Mouse (Mus musculus): ENCODE results near the gene Kif17.

Gene Kif17

GRCm38 (mm10) chr4:138250088-138250960, at the start of gene Kif17, which contains the start of gene Sh2d5:
Gene Kif17, plus strand, starts transcription at chr4:138250435.
Gene Sh2d5, plus strand, starts transcription at chr4:138250403.
- POLR2A ChIA-PET, result interaction anchor here (0.6 to 5.2 kb wide), 23 partner anchors 11 to 473 kb away, joined by 3 to 28 read pairs (median 3); partner anchors contain the start of gene Hp1bp3 (in 2 of the 4)
- CTCF ChIA-PET, result interaction anchor here in 3 of 4 experiments (0.5 to 2.3 kb wide), 12 partner anchors 12 to 619 kb away, joined by 3 to 11 read pairs (median 3); no protein-coding TSS in a partner anchor

- ChIA-PET POLR2A (interaction anchor here in 1 of 4 experiments (1.5 kb wide), 1 partner anchor 16 kb away, joined by 5 read pairs; the partner anchor contains the start of gene Hp1bp3), CTCF (interaction anchor here in 1 of 4 experiments (0.7 kb wide), 1 partner anchor 82 kb away, joined by 3 read pairs; no protein-coding TSS in a partner anchor)
These were observed 49.5 kb upstream of the Kif17 start for GRCm38 (mm10) chr4:138200769-138201168.

- CTCF ChIA-PET, result interaction anchor here in 1 of 4 experiments (0.6 kb wide), 1 partner anchor 181 kb away, joined by 3 read pairs; no protein-coding TSS in a partner anchor
- POLR2A ChIA-PET, result interaction anchor here in 2 of 4 experiments (0.6 to 1.5 kb wide), 3 partner anchors 7 to 928 kb away, joined by 3 to 5 read pairs (median 3); partner anchors contain the start of gene Hp1bp3 (in 1 of the 2)
These were observed 48.5 kb upstream of the Kif17 start for GRCm38 (mm10) chr4:138201696-138202095.

GRCm38 (mm10) chr4:138210116-138210515, 40.1 kb upstream of the Kif17 start:
- ChIA-PET POLR2A (interaction anchor here in 1 of 4 experiments (1.0 kb wide), 1 partner anchor 14 kb away, joined by 3 read pairs; no protein-coding TSS in a partner anchor), CTCF (interaction anchor here in 1 of 4 experiments (1.0 kb wide), 1 partner anchor 72 kb away, joined by 3 read pairs; no protein-coding TSS in a partner anchor)

GRCm38 (mm10) chr4:138213861-138214260, 36.4 kb upstream of the Kif17 start:
- POLR2A ChIA-PET, result interaction anchor here in 1 of 4 experiments (1.5 kb wide), 1 partner anchor 33 kb away, joined by 3 read pairs; no protein-coding TSS in a partner anchor
- CTCF ChIA-PET, result no interaction called here

DNA sequence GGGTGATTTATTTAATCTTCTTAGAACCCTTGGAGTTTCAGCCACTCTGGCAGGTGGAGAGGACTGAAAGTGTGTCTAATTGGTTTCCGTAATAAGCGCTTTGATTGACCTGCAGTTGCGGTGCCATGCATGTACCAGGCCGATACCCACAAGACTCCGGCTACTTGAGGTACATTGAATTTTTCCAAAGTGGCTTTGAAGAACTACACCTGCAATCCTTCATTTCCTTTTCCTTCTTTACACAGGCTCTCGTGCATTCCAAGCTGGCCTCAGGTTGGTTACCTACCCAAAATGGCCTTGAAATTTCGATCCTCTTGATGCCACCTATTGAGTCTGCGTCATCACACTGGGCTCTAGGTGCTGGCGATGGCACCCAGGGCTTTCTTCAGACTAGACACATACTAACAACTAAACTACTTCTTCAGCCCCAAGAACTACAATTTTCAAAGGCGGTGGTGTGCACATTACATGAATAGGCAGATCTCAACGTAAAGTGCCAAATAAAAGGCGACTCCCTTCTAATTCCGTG, 34.5 kb upstream of the Kif17 start:
- POLR2A ChIA-PET, result interaction anchor here (0.9 to 2.4 kb wide), 13 partner anchors 10 to 255 kb away, joined by 3 to 20 read pairs (median 4); partner anchors contain the start of genes Kif17 (in 2 of the 4), Sh2d5 (in 2 of the 4) and Ddost (in 1 of the 4)
- CTCF ChIA-PET, result interaction anchor here in 3 of 4 experiments (0.5 to 1.4 kb wide), 7 partner anchors 36 to 486 kb away, joined by 3 to 7 read pairs (median 3); partner anchors contain the start of gene Eif4g3 (in 1 of the 3)

GRCm38 (mm10) chr4:138216200-138216890, 33.9 kb upstream of the Kif17 start, which contains the start of gene Hp1bp3:
Gene Hp1bp3, plus strand, starts transcription at chr4:138216296.
- ChIA-PET CTCF (interaction anchor here in 3 of 4 experiments (0.5 to 1.4 kb wide), 10 partner anchors 36 to 486 kb away, joined by 3 to 7 read pairs (median 3); partner anchors contain the start of gene Eif4g3 (in 1 of the 3)), POLR2A (interaction anchor here (0.6 to 2.4 kb wide), 21 partner anchors 9 to 565 kb away, joined by 3 to 20 read pairs (median 4); partner anchors contain the start of genes Ddost (in 3 of the 4), Kif17 (in 2 of the 4) and Sh2d5 (in 2 of the 4))

DNA sequence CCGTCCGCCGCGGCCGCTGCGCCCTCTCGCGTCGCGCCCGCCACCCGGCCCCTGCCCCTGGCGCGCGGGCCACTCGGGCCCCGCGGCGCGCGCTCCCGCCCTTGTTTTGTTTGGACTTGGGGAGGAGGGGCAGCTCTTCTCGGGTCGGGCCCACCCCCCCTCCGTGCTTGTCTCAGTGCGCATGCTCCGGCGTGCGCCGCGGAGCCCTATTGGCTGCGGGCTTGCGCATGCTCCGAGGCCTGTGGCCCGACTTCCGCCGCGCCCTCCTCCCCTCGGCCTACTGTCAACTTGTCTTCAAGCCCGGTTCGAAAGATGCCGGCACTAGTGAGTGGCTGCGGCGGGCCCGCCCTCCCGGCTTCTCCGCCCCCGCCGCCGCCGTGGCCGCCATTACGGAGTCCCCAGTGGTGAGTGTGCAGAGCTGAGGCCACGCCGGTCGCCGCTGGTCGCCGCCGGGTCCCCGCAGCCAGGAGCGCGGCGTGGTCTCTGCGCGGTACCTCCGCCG, 33.3 kb upstream of the Kif17 start:
- ChIA-PET CTCF (interaction anchor here in 3 of 4 experiments (0.7 to 1.4 kb wide), 8 partner anchors 35 to 306 kb away, joined by 3 to 6 read pairs (median 3); partner anchors contain the start of gene Eif4g3 (in 1 of the 3)), POLR2A (interaction anchor here (0.6 to 2.4 kb wide), 23 partner anchors 9 to 565 kb away, joined by 3 to 20 read pairs (median 4); partner anchors contain the start of genes Ddost (in 3 of the 4), Kif17 (in 1 of the 4) and Sh2d5 (in 1 of the 4))

DNA sequence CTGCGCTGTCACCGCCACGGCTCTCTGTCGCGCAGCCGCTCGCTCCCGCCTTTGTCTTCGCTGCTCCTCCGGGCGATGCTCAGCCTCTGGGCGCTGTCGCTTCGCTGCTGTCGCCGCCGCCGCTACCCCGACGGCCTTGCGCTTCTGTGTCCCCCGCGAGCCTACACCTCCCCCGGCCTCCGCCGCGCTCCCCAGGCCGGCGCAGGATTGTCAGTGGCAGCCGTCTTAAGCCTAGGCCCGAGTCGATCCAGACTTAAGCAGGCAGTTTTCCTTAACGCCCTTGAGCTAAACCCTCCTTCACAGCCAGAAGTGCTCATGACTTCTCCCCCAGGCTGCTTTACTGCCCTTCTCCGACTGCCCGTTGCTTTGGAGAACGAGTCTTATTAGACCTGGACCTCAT, 32.8 kb upstream of the Kif17 start:
- CTCF ChIA-PET, result interaction anchor here in 2 of 4 experiments (1.0 to 1.4 kb wide), 3 partner anchors 65 to 307 kb away, joined by 3 to 6 read pairs (median 3); no protein-coding TSS in a partner anchor
- POLR2A ChIA-PET, result interaction anchor here in 3 of 4 experiments (0.5 to 2.4 kb wide), 15 partner anchors 8 to 485 kb away, joined by 3 to 20 read pairs (median 5); partner anchors contain the start of genes Ddost (in 3 of the 3), Kif17 (in 1 of the 3) and Sh2d5 (in 1 of the 3)

- POLR2A ChIA-PET, result interaction anchor here in 3 of 4 experiments (0.5 to 2.3 kb wide), 6 partner anchors 10 to 199 kb away, joined by 4 to 7 read pairs (median 4); no protein-coding TSS in a partner anchor
- CTCF ChIA-PET, result interaction anchor here in 1 of 4 experiments (0.6 kb wide), 1 partner anchor 177 kb away, joined by 6 read pairs; no protein-coding TSS in a partner anchor
These were observed 32.1 kb upstream of the Kif17 start for GRCm38 (mm10) chr4:138217951-138218685.

DNA sequence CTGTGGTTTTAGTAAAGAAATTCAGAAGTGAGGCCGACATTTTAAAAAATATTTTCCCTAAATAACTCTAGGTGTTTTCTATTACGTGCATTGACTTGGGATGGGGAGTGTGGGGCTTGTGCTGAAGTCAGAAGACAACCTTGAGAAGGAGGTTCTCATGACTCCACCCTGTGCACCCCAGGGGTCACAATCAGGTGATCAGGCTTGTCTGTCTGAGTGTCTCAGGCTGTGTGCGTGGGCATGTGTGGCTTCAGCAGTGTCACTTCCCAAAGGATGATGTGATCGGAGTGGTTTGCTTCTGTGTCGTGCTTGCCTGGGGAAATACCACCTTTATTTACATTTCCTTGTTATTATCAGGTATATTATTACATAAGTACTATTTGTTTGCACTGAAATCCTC, 30.9 kb upstream of the Kif17 start:
- ChIA-PET POLR2A (interaction anchor here in 2 of 4 experiments (1.1 to 2.3 kb wide), 3 partner anchors 10 to 28 kb away, joined by 4 to 7 read pairs (median 4); no protein-coding TSS in a partner anchor), CTCF (no interaction called here)

DNA sequence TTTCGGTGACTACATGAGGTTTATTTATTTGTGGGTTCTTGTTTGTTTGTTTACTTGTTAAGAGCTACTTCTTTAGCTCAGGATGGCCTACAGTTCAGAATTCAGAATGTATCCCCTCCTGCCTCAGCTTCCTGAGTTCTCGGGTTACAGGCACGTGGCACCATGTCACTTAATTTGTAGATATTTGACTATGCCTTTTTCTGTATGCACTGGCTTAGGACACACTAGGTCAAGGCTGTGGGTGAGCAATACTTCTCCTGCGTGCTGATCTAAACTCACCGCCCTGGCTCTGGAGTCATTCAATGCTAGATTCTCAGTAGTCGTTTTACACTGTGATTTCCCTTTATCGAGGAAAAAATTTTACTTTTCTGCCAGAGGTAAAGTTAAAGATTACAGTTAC, 29.5 kb upstream of the Kif17 start:
- CTCF ChIA-PET, result no interaction called here
- POLR2A ChIA-PET, result interaction anchor here in 2 of 4 experiments (0.9 to 1.4 kb wide), 3 partner anchors 8 to 13 kb away, joined by 3 read pairs; no protein-coding TSS in a partner anchor

- ChIA-PET POLR2A (no interaction called here), CTCF (no interaction called here)
These were observed 28.8 kb upstream of the Kif17 start for GRCm38 (mm10) chr4:138221406-138221805.

DNA sequence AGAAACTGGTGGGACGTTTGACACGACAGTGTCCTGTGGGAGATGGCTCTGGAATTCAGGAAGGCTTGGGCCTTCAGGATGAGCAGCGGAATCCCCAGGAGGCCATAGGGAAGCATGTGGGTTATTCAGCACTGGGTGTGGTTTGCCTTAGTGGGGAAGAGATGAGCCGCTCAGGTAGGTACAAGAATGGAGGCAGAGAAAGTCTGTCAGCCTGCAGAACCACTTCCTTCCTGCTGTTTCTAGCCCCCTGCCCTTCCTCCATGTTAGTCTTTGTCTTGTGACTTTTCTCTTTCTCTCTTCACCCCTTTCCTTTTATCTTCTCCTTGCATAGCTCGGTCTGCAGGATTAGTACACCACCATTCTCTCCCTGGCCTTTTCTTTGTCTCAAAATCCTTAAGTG, 27.8 kb upstream of the Kif17 start:
- ChIA-PET POLR2A (interaction anchor here in 1 of 4 experiments (1.1 kb wide), 1 partner anchor 11 kb away, joined by 4 read pairs; no protein-coding TSS in a partner anchor), CTCF (interaction anchor here in 3 of 4 experiments (0.7 to 1.2 kb wide), 3 partner anchors 46 to 337 kb away, joined by 3 to 5 read pairs (median 3); no protein-coding TSS in a partner anchor)

DNA sequence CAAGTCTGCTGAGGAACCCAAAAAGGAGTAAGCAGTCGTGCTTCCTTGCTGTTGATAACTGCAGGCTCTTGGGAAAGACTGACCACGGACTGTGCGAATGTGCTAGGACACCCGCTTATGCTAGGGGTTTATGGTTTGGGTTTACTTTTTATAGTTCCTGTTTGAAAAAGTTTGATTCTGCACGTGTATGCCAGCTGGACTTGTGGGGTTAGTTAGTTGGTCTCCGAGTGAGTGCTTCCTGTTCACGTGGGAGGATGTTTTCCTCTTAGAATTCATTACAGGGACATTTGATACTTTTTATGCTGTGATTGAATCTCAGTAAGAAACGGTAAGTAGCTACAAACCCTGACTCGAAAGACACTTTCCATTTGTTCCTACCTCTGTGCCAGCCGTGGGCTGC, 26.6 kb upstream of the Kif17 start:
- CTCF ChIA-PET, result interaction anchor here in 1 of 4 experiments (1.3 kb wide), 1 partner anchor 37 kb away, joined by 3 read pairs; no protein-coding TSS in a partner anchor
- POLR2A ChIA-PET, result interaction anchor here in 1 of 4 experiments (0.5 kb wide), 1 partner anchor 130 kb away, joined by 5 read pairs; no protein-coding TSS in a partner anchor
